Mouse (Mus musculus) CH12.LX (cell line): ENCODE measurements around the gene Gng8. TPM values are rescaled to one million over a fixed set of nuclear protein-coding genes. Genes with fewer than 3 reads are reported as not detected.

Experiments used
- DNase-seq: peaks from one replicate; pipeline ENCODE4 v3.0.0-alpha.2; 2013; ENCODE audit errors: extremely low read depth
- H3K27ac ChIP-seq: 2 replicates; pipeline ENCODE4 v1.5.1; 2012; ENCODE audit warnings: low read depth, mild to moderate bottlenecking, control low read depth, moderate library complexity; ENCODE audit not compliant: insufficient read depth
- H3K27me3 ChIP-seq: replicated peaks from 2 replicates; pipeline ENCODE3; 2012; ENCODE audit warnings: inconsistent platforms
- H3K36me3 ChIP-seq, 2 experiments: replicated peaks in 1 of 2; 2 replicates each; pipeline versions ENCODE3 to v1.6.1; 2012; ENCODE audit warnings: inconsistent platforms in 1 of 2, low read length in 1 of 2, mild to moderate bottlenecking in 1 of 2, mixed read lengths in 1 of 2, moderate library complexity in 1 of 2; ENCODE audit not compliant: control insufficient read depth in 1 of 2, insufficient read depth in 1 of 2
- H3K4me1 ChIP-seq, 2 experiments: 2 replicates each; pipeline ENCODE4 v1.6.1; 2012; ENCODE audit warnings: inconsistent platforms in 1 of 2, moderate library complexity in 1 of 2; ENCODE audit not compliant: insufficient read depth in 2 of 2, control insufficient read depth in 1 of 2
- H3K4me2 ChIP-seq: 2 replicates; pipeline ENCODE4 v1.6.1; 2012; ENCODE audit warnings: low read depth, mild to moderate bottlenecking, control low read depth; ENCODE audit not compliant: poor library complexity, insufficient read depth, severe bottlenecking
- H3K4me3 ChIP-seq, 3 experiments: fragments of 150-350 bp in 1 of 3; sonication (generic) in 1 of 3; replicated peaks in 1 of 3; 2 replicates each; pipeline versions ENCODE3 to v1.5.1; 2011 to 2012; ENCODE audit warnings: low read depth in 2 of 3, low read length in 2 of 3, mild to moderate bottlenecking in 2 of 3, moderate library complexity in 2 of 3, control low read depth in 1 of 3, improper control_type of control experiment in 1 of 3, inconsistent platforms in 1 of 3, mixed read lengths in 1 of 3; ENCODE audit not compliant: poor library complexity in 1 of 3
- H3K79me2 ChIP-seq: replicated peaks from 2 replicates; pipeline ENCODE4 v1.6.1; 2012; ENCODE audit warnings: mild to moderate bottlenecking, moderate library complexity; ENCODE audit not compliant: control insufficient read depth, poor library complexity, insufficient read depth, severe bottlenecking; ENCODE audit errors: extremely low read depth
- H3K9ac ChIP-seq: 2 replicates; pipeline ENCODE4 v1.6.1; 2012; ENCODE audit warnings: low read depth, mild to moderate bottlenecking, control low read depth, moderate library complexity; ENCODE audit not compliant: insufficient read depth
- H3K9me3 ChIP-seq: replicated peaks from 2 replicates; pipeline ENCODE3; 2012; ENCODE audit warnings: low read length, inconsistent platforms, mixed read lengths
- ZMIZ1 ChIP-seq: IDR thresholded peaks from 2 replicates; pipeline ENCODE4 v1.6.1; 2012; ENCODE audit warnings: low read depth, mild to moderate bottlenecking, inconsistent platforms, low read length, improper control_type of control experiment
- dilution Hi-C: fragments of 300-500 bp; cut with MboI; formaldehyde crosslinking; loops from 2 replicates; pipeline ENCODE4 v1.14.3; 2020; ENCODE audit warnings: low sequenced_read_pairs; ENCODE audit not compliant: extremely low pct_unique_long_range_greater_than_20kb, extremely low pct_ligation_motif_present
- in situ Hi-C: fragments of 300-500 bp; cut with MboI; formaldehyde crosslinking; loops from 3 replicates; pipeline ENCODE4 v1.14.3; 2019; ENCODE audit warnings: low sequenced_read_pairs, low pct_ligation_motif_present, low pct_unique_long_range_greater_than_20kb, mixed read lengths
- polyA plus RNA-seq: library from polyadenylated mRNA; unstranded; fragments of >175 nt; gene quantifications from 2 replicates; pipeline ENCODE4 v1.2.1, GENCODE M21; 2012; ENCODE audit warnings: low read depth; ENCODE audit not compliant: insufficient read length
- total RNA-seq, 2 experiments: library from RNA; depleted of rRNA; stranded (reverse); fragments of 300-350 nt in 1 of 2; fragments of >200 nt in 1 of 2; gene quantifications; 2 replicates each; pipeline ENCODE4 v1.2.3; 2012 to 2014

Gng8 gene
- total and polyA plus RNA-seq, 3 experiments, result 0.25 to 2.4 TPM; not detected in 1

- in situ Hi-C loops, result no loop called here
- H3K4me3 ChIP-seq, result peak overlapping the region in 1 of 3 experiments; percentile 56
Observed at GRCm38 (mm10) chr7:16944808-16945315, 53.3 kb downstream of the Gng8 start.

More at GRCm38 (mm10) chr7:16944808-16945315, 53.3 kb downstream of the Gng8 start:
- dilution Hi-C loops, result no loop called here
- Histone ChIP-seq H3K79me2 (no peaks in the 10 kb centered on the region), H3K4me2 (0 out of 2 replicates have a peak overlapping the region, but pooled peaks have one; percentile 12), H3K9ac (peak overlapping the region; percentile 37; the same call in 1 of the 2 replicates), H3K4me1 (no peaks in the 10 kb centered on the region), H3K27ac (no peak overlapping the region), H3K27me3 (peaks cover 47% of the 10 kb centered on the region), H3K9me3 (peaks cover 14% of the 10 kb centered on the region), H3K36me3 (no peaks in the 10 kb centered on the region)
- no peak for DNase-seq
- no peak for TF ChIP-seq ZMIZ1

Other genes starting within 250 kb of the Gng8 start
- not detected in 2 replicates for gene Ceacam15, start 216.1 kb upstream of the Gng8 start, total RNA-seq (2012; rRNA removed)
- not detected in 2 replicates for gene Ceacam15, start 216.1 kb upstream of the Gng8 start, total RNA-seq (2014; rRNA removed)
- gene Ceacam15, start 216.1 kb upstream of the Gng8 start, polyA plus RNA-seq, result not detected in 2 replicates
- gene Ceacam9, start 169.9 kb upstream of the Gng8 start, total RNA-seq (2012; rRNA removed), result not detected in 2 replicates
- gene Ceacam9, start 169.9 kb upstream of the Gng8 start, total RNA-seq (2014; rRNA removed), result not detected in 2 replicates
- 0.21 TPM in 1 of 2 replicates, not detected in the other for gene Ceacam9, start 169.9 kb upstream of the Gng8 start, polyA plus RNA-seq
- gene Ap2s1, start 153.4 kb upstream of the Gng8 start, total RNA-seq (2012; rRNA removed), result 232 and 234 TPM in 2 replicates
- gene Ap2s1, start 153.4 kb upstream of the Gng8 start, total RNA-seq (2014; rRNA removed), result 202 and 213 TPM in 2 replicates
- 167 and 180 TPM in 2 replicates for gene Ap2s1, start 153.4 kb upstream of the Gng8 start, polyA plus RNA-seq
- 147 and 174 TPM in 2 replicates for gene Slc1a5, start 110.4 kb upstream of the Gng8 start, total RNA-seq (2012; rRNA removed)
- gene Slc1a5, start 110.4 kb upstream of the Gng8 start, total RNA-seq (2014; rRNA removed), result 115 TPM in 2 replicates
- gene Slc1a5, start 110.4 kb upstream of the Gng8 start, polyA plus RNA-seq, result 191 and 245 TPM in 2 replicates
- gene Strn4, start 75.9 kb upstream of the Gng8 start, total RNA-seq (2012; rRNA removed), result 57.4 and 63.5 TPM in 2 replicates
- 41.7 and 46.0 TPM in 2 replicates for gene Strn4, start 75.9 kb upstream of the Gng8 start, total RNA-seq (2014; rRNA removed)
- gene Strn4, start 75.9 kb upstream of the Gng8 start, polyA plus RNA-seq, result 69.7 and 74.5 TPM in 2 replicates
- 19.6 and 20.3 TPM in 2 replicates for gene Fkrp, start 75.1 kb upstream of the Gng8 start, total RNA-seq (2012; rRNA removed)
- gene Fkrp, start 75.1 kb upstream of the Gng8 start, total RNA-seq (2014; rRNA removed), result 13.0 and 16.5 TPM in 2 replicates
- 19.6 and 23.4 TPM in 2 replicates for gene Fkrp, start 75.1 kb upstream of the Gng8 start, polyA plus RNA-seq
- 18.0 and 18.7 TPM in 2 replicates for gene Prkd2, start 48.9 kb upstream of the Gng8 start, total RNA-seq (2012; rRNA removed)
- 8.6 and 9.8 TPM in 2 replicates for gene Prkd2, start 48.9 kb upstream of the Gng8 start, total RNA-seq (2014; rRNA removed)
- gene Prkd2, start 48.9 kb upstream of the Gng8 start, polyA plus RNA-seq, result 32.2 and 39.0 TPM in 2 replicates
- 2.9 and 3.5 TPM in 2 replicates for gene Dact3, start 16.5 kb upstream of the Gng8 start, total RNA-seq (2012; rRNA removed)
- gene Dact3, start 16.5 kb upstream of the Gng8 start, total RNA-seq (2014; rRNA removed), result 4.0 and 5.1 TPM in 2 replicates
- 9.2 and 12.0 TPM in 2 replicates for gene Dact3, start 16.5 kb upstream of the Gng8 start, polyA plus RNA-seq
- 7.0 and 7.5 TPM in 2 replicates for gene Ptgir, start 14.7 kb downstream of the Gng8 start, total RNA-seq (2012; rRNA removed)
- 2.7 and 3.8 TPM in 2 replicates for gene Ptgir, start 14.7 kb downstream of the Gng8 start, total RNA-seq (2014; rRNA removed)
- 31.1 and 33.3 TPM in 2 replicates for gene Ptgir, start 14.7 kb downstream of the Gng8 start, polyA plus RNA-seq
- gene Calm3, start 32.3 kb downstream of the Gng8 start, total RNA-seq (2012; rRNA removed), result 312 and 326 TPM in 2 replicates
- 277 and 294 TPM in 2 replicates for gene Calm3, start 32.3 kb downstream of the Gng8 start, total RNA-seq (2014; rRNA removed)
- gene Calm3, start 32.3 kb downstream of the Gng8 start, polyA plus RNA-seq, result 623 and 775 TPM in 2 replicates
- 0.21 and 0.38 TPM in 2 replicates for gene Pnmal2, start 52.9 kb downstream of the Gng8 start, total RNA-seq (2012; rRNA removed)
- gene Pnmal2, start 52.9 kb downstream of the Gng8 start, total RNA-seq (2014; rRNA removed), result not detected in 2 replicates
- 0.09 TPM in 1 of 2 replicates, not detected in the other for gene Pnmal2, start 52.9 kb downstream of the Gng8 start, polyA plus RNA-seq
- 0.13 TPM in 2 replicates for gene Pnmal1, start 67.9 kb downstream of the Gng8 start, total RNA-seq (2012; rRNA removed)
- not detected in 2 replicates for gene Pnmal1, start 67.9 kb downstream of the Gng8 start, total RNA-seq (2014; rRNA removed)
- gene Pnmal1, start 67.9 kb downstream of the Gng8 start, polyA plus RNA-seq, result 0.07 and 0.08 TPM in 2 replicates
- 0.25 and 0.47 TPM in 2 replicates for gene Gm42372, start 91.3 kb downstream of the Gng8 start, total RNA-seq (2012; rRNA removed)
- gene Gm42372, start 91.3 kb downstream of the Gng8 start, total RNA-seq (2014; rRNA removed), result 0.15 and 0.16 TPM in 2 replicates
- gene Gm42372, start 91.3 kb downstream of the Gng8 start, polyA plus RNA-seq, result 0.61 and 0.90 TPM in 2 replicates
- 0.04 TPM in 1 of 2 replicates, not detected in the other for gene Ccdc8, start 100.9 kb downstream of the Gng8 start, total RNA-seq (2012; rRNA removed)
- not detected in 2 replicates for gene Ccdc8, start 100.9 kb downstream of the Gng8 start, total RNA-seq (2014; rRNA removed)
- gene Ccdc8, start 100.9 kb downstream of the Gng8 start, polyA plus RNA-seq, result 0.14 and 0.16 TPM in 2 replicates
- gene Ppp5c, start 136.1 kb downstream of the Gng8 start, total RNA-seq (2012; rRNA removed), result 128 and 130 TPM in 2 replicates
- gene Ppp5c, start 136.1 kb downstream of the Gng8 start, total RNA-seq (2014; rRNA removed), result 117 and 125 TPM in 2 replicates
- 223 and 249 TPM in 2 replicates for gene Ppp5c, start 136.1 kb downstream of the Gng8 start, polyA plus RNA-seq
- under 0.01 and 0.08 TPM in 2 replicates for gene Hif3a, start 170.6 kb downstream of the Gng8 start, total RNA-seq (2012; rRNA removed)
- gene Hif3a, start 170.6 kb downstream of the Gng8 start, total RNA-seq (2014; rRNA removed), result 0.03 and 0.05 TPM in 2 replicates
- gene Hif3a, start 170.6 kb downstream of the Gng8 start, polyA plus RNA-seq, result 0.49 and 0.52 TPM in 2 replicates
- not detected in 2 replicates for gene Psg16, start 182.3 kb downstream of the Gng8 start, total RNA-seq (2012; rRNA removed)
- not detected in 2 replicates for gene Psg16, start 182.3 kb downstream of the Gng8 start, total RNA-seq (2014; rRNA removed)
- gene Psg16, start 182.3 kb downstream of the Gng8 start, polyA plus RNA-seq, result 0.27 TPM in 2 replicates